Mouse (Mus musculus) liver, embryonic 14.5 days (tissue): ENCODE measurements around the gene Ppp1r7.

Experiments used
- CTCF ChIP-seq: IDR thresholded peaks from 2 replicates; pipeline ENCODE4 v1.5.1; 2016; ENCODE audit warnings: antibody characterized with exemption, low read depth, control low read depth
- EP300 ChIP-seq: IDR thresholded peaks from 2 replicates; pipeline ENCODE4 v1.6.1; 2016; ENCODE audit warnings: antibody characterized with exemption, low read depth

- TF ChIP-seq CTCF (no peak), EP300 (no peak)
These were observed 10.1 kb downstream of the Ppp1r7 start for GRCm38 (mm10) chr1:93352724-93353123.
